Mouse (Mus musculus) liver, embryonic 13.5 days (tissue): ENCODE measurements at regions not wholly inside any gene's neighbourhood (a gene's known extent, or its start where the extent isn't known, plus 50 kb on each side); places are given as distances from the start of the nearest gene placed in this dataset.

Experiments used
- ATAC-seq: fragments of 200-750 bp; cut with Nextera tagmentation; 2 replicates; pipeline ENCODE4 v1.8.0; 2017; ENCODE audit warnings: low read depth, mild to moderate bottlenecking, moderate number of reproducible peaks, moderate library complexity
- DNase-seq: peaks from one replicate; pipeline ENCODE4 v3.0.0; 2022
- H3K27ac ChIP-seq: fragments of 300-500 bp; sonication (generic); 2 replicates; pipeline ENCODE4 v1.5.1; 2015; ENCODE audit warnings: moderate library complexity, mild to moderate bottlenecking, inconsistent platforms
- H3K27me3 ChIP-seq: fragments of 300-500 bp; sonication (generic); 2 replicates; pipeline ENCODE4 v1.6.1; 2015; ENCODE audit warnings: mild to moderate bottlenecking, inconsistent platforms
- H3K36me3 ChIP-seq: fragments of 300-500 bp; sonication (generic); 2 replicates; pipeline ENCODE4 v1.6.1; 2015; ENCODE audit warnings: mild to moderate bottlenecking, inconsistent platforms
- H3K4me1 ChIP-seq: fragments of 300-500 bp; sonication (generic); replicated peaks from 2 replicates; pipeline ENCODE4 v1.6.1; 2015; ENCODE audit warnings: inconsistent platforms
- H3K4me2 ChIP-seq: fragments of 300-500 bp; sonication (generic); 2 replicates; pipeline ENCODE4 v1.6.1; 2015; ENCODE audit warnings: inconsistent platforms, mild to moderate bottlenecking, moderate library complexity
- H3K4me3 ChIP-seq: fragments of 300-500 bp; sonication (generic); replicated peaks from 2 replicates; pipeline ENCODE4 v1.5.1; 2015; ENCODE audit warnings: mild to moderate bottlenecking, inconsistent platforms
- H3K9ac ChIP-seq: fragments of 300-500 bp; sonication (generic); 2 replicates; pipeline ENCODE4 v1.6.1; 2015; ENCODE audit warnings: mild to moderate bottlenecking, inconsistent platforms
- H3K9me3 ChIP-seq: fragments of 300-500 bp; sonication (generic); replicated peaks from 2 replicates; pipeline ENCODE4 v1.6.1; 2016; ENCODE audit warnings: inconsistent platforms
- WGBS: fragments of 180-500 bp; shearing (Covaris S2); methylation state at CpG from one replicate; pipeline ENCODE4 v1.1.7; 2015; ENCODE audit not compliant: insufficient replicate concordance; 5-methylcytosine and 5-hydroxymethylcytosine counted together

- H3K9me3 ChIP-seq = no peaks in the 10 kb centered on the region
- DNase-seq (no peak), ATAC-seq (no peak)
- no peak overlapping the region for H3K4me2 ChIP-seq
- no peak overlapping the region for H3K27ac ChIP-seq
- WGBS = 80% methylated on average over 3 of the region's 3 CpGs
- no peaks in the 10 kb centered on the region for H3K27me3 ChIP-seq
- no peak overlapping the region for H3K9ac ChIP-seq
- no peaks in the 10 kb centered on the region for H3K4me1 ChIP-seq
- H3K4me3 ChIP-seq = no peak overlapping the region
- H3K36me3 ChIP-seq = no peaks in the 10 kb centered on the region
These were observed 100.5 kb upstream of the Mdm1 start for GRCm38 (mm10) chr10:118041068-118041467.

GRCm38 (mm10) chr10:118043761-118044160 lies 97.8 kb upstream of the Mdm1 start:
- no peaks in the 10 kb centered on the region for H3K27me3 ChIP-seq
- WGBS = 73% methylated on average over 13 of the region's 13 CpGs
- no peaks in the 10 kb centered on the region for H3K36me3 ChIP-seq
- no peak overlapping the region for H3K9ac ChIP-seq
- H3K4me1 ChIP-seq = no peaks in the 10 kb centered on the region
- no peak overlapping the region for H3K4me2 ChIP-seq
- no peak overlapping the region for H3K4me3 ChIP-seq
- no peak for DNase-seq
- H3K9me3 ChIP-seq = no peaks in the 10 kb centered on the region
- H3K27ac ChIP-seq = no peak overlapping the region
- ATAC-seq = no peak

DNA sequence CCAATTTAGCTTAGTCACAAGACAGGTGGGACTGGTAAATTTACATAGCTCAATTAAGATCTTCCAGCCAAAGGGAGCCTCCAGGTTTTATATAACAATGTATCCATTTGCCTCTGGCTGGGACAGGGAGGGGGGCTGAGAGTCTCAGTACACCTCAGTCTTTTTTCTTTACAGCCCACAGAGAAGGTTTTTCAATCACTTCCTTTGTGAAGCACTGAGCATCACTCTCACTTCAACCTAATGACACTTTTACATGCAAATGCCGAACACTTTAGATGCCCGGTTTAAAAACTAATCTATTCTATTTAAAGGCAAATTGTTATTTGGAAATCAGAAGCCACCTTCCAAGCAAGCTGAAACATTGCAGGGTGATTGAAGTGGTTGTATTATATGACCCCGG lies 96.8 kb upstream of the Mdm1 start:
- 54% methylated on average over 3 of the region's 3 CpGs for WGBS

DNA sequence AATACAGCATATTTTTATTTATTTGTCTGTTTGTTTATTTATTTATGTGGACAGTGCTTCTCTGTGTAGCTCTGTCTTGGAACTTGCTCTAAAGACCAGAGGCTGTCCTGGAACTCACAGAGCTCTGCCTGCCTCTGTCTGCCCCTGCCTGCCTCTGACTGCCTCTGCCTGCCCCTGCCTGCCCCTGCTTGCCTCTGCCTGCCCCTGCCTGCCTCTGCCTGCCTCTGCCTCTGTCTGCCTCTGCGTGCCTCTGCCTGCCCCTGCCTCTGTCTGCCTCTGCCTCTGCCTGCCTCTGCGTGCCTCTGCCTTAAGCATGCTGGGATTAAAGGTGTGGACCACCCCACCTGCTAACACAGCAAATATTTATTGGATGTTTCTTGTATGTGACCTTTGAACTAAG lies 96.2 kb upstream of the Mdm1 start:
- no peak for DNase-seq
- no peaks in the 10 kb centered on the region for H3K27me3 ChIP-seq
- no peak for ATAC-seq
- peaks cover 5% of the 10 kb centered on the region for H3K4me1 ChIP-seq
- H3K27ac ChIP-seq = no peak overlapping the region
- no peaks in the 10 kb centered on the region for H3K36me3 ChIP-seq
- WGBS = 55% methylated on average over 2 of the region's 2 CpGs
- no peak overlapping the region for H3K4me3 ChIP-seq
- no peak overlapping the region for H3K9ac ChIP-seq
- no peak overlapping the region for H3K4me2 ChIP-seq
- no peaks in the 10 kb centered on the region for H3K9me3 ChIP-seq

More for the DNA sequence above, 96.8 kb upstream of the Mdm1 start:
- H3K4me1 ChIP-seq = no peaks in the 10 kb centered on the region
- no peak overlapping the region for H3K9ac ChIP-seq
- no peaks in the 10 kb centered on the region for H3K9me3 ChIP-seq
- DNase-seq = no peak
- H3K27ac ChIP-seq = no peak overlapping the region
- no peak overlapping the region for H3K4me2 ChIP-seq
- H3K27me3 ChIP-seq = no peaks in the 10 kb centered on the region
- H3K36me3 ChIP-seq = no peaks in the 10 kb centered on the region
- ATAC-seq = no peak
- H3K4me3 ChIP-seq = no peak overlapping the region

GRCm38 (mm10) chr10:118046328-118046727 lies 95.3 kb upstream of the Mdm1 start:
- H3K27ac ChIP-seq = no peak overlapping the region
- no peaks in the 10 kb centered on the region for H3K9me3 ChIP-seq
- H3K27me3 ChIP-seq = no peaks in the 10 kb centered on the region
- H3K4me2 ChIP-seq = no peak overlapping the region
- no peaks in the 10 kb centered on the region for H3K36me3 ChIP-seq
- H3K9ac ChIP-seq = no peak overlapping the region
- H3K4me3 ChIP-seq = no peak overlapping the region
- 58% methylated on average over 4 of the region's 4 CpGs for WGBS
- ATAC-seq (no peak), DNase-seq (no peak)
- peaks cover 7% of the 10 kb centered on the region for H3K4me1 ChIP-seq

DNA sequence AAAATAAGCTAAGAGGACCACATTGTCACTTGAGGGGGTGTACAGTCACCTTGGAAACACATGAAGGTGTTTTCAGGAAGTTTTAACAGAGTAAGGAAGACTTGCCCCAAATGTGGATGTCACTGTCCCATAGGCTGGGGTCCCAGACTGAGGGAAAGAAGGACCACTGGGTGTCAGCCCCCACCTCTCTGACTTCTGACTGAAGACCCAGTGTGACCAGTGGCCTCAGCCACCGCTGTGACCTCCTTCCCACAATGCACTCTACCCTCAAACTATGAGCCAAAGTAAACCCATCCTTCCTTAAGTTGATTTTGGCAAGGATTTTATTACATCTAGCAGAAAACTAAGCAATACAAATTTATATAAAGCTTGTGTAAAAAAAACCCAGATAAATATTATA lies 94.8 kb upstream of the Mdm1 start:
- H3K27ac ChIP-seq = no peak overlapping the region
- H3K27me3 ChIP-seq = no peaks in the 10 kb centered on the region
- H3K4me3 ChIP-seq = no peak overlapping the region
- no peaks in the 10 kb centered on the region for H3K9me3 ChIP-seq
- ATAC-seq = no peak
- peaks cover 7% of the 10 kb centered on the region for H3K4me1 ChIP-seq
- no peaks in the 10 kb centered on the region for H3K36me3 ChIP-seq
- WGBS = 72% methylated on average over 1 of the region's 1 CpGs
- H3K9ac ChIP-seq = no peak overlapping the region
- DNase-seq = no peak
- H3K4me2 ChIP-seq = no peak overlapping the region

GRCm38 (mm10) chr10:118049330-118049729 lies 92.3 kb upstream of the Mdm1 start:
- no peak for DNase-seq
- no peak overlapping the region for H3K4me3 ChIP-seq
- H3K36me3 ChIP-seq = no peaks in the 10 kb centered on the region
- no peak overlapping the region for H3K4me2 ChIP-seq
- no peak overlapping the region for H3K9ac ChIP-seq
- ATAC-seq = no peak
- WGBS = 77% methylated on average over 10 of the region's 10 CpGs
- H3K27ac ChIP-seq = no peak overlapping the region
- no peaks in the 10 kb centered on the region for H3K9me3 ChIP-seq
- H3K4me1 ChIP-seq = peaks cover 12% of the 10 kb centered on the region
- no peaks in the 10 kb centered on the region for H3K27me3 ChIP-seq

DNA sequence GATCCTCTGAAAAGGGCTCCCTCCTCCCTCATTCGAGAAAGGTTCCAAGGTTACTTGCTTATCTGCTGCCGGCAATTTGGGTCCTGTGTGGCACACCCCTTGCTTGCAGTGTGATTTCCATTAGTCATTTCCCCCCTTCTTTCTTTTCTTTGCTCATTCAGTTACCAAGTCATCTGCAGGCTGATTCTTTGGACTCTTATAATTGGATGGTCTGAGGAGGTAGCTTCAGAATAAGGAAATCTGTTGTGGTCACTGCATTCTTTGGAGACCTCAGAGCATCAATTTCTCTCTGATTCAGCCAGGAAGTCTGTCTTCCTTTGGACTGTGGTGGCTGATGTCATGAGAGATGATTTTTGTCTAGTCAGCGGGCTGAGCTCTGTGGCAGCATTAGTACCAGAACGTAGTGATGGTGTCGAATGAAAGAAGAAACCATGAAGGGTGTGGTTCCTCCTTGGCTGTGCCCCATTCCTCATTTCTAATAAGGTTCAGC lies 91.4 kb upstream of the Mdm1 start:
- H3K4me3 ChIP-seq = no peak overlapping the region
- WGBS = 14% methylated on average over 5 of the region's 5 CpGs
- H3K9ac ChIP-seq = no peak overlapping the region
- no peaks in the 10 kb centered on the region for H3K36me3 ChIP-seq
- ATAC-seq = peak; percentile 70
- H3K4me2 ChIP-seq = no peak overlapping the region
- no peaks in the 10 kb centered on the region for H3K27me3 ChIP-seq
- peak; percentile 29 for DNase-seq
- no peak overlapping the region for H3K27ac ChIP-seq
- H3K4me1 ChIP-seq = peaks cover 12% of the 10 kb centered on the region
- H3K9me3 ChIP-seq = no peaks in the 10 kb centered on the region

GRCm38 (mm10) chr10:118052042-118052441 lies 89.6 kb upstream of the Mdm1 start:
- Histone ChIP-seq H3K4me2 (no peak overlapping the region), H3K4me1 (peaks cover 12% of the 10 kb centered on the region), H3K4me3 (no peak overlapping the region), H3K9me3 (no peaks in the 10 kb centered on the region), H3K27me3 (no peaks in the 10 kb centered on the region), H3K27ac (no peak overlapping the region), H3K36me3 (no peaks in the 10 kb centered on the region), H3K9ac (no peak overlapping the region)
- 24% methylated on average over 11 of the region's 11 CpGs for WGBS
- ATAC-seq (no peak), DNase-seq (no peak)

DNA sequence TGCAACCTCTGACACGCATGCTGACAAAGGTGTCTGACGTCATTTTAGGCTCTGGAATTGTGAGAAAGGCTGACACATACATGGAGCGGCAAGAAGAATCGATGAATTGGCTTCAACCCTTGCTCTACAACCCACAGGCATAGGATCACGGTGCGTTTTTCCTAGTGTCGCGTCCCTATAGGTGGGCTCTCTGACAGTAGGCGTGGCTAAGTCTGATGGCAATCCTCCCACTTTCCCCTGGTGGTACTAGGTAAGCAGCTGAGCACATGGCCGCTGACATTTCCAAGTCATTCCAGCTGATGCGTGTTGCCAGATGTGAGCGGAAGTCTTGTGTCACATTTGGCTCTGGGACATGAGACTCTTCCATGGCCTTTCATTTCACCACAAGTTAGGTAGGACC lies 89.1 kb upstream of the Mdm1 start:
- H3K4me2 ChIP-seq = no peak overlapping the region
- 65% methylated on average over 12 of the region's 12 CpGs for WGBS
- no peak for ATAC-seq

GRCm38 (mm10) chr10:118053037-118053436 lies 88.6 kb upstream of the Mdm1 start:
- DNase-seq = no peak
- WGBS = 77% methylated on average over 5 of the region's 5 CpGs
- H3K9ac ChIP-seq = no peak overlapping the region
- no peak overlapping the region for H3K4me3 ChIP-seq
- no peaks in the 10 kb centered on the region for H3K9me3 ChIP-seq
- peaks cover 12% of the 10 kb centered on the region for H3K4me1 ChIP-seq
- no peak overlapping the region for H3K27ac ChIP-seq
- no peak for ATAC-seq
- H3K27me3 ChIP-seq = no peaks in the 10 kb centered on the region
- H3K36me3 ChIP-seq = no peaks in the 10 kb centered on the region
- H3K4me2 ChIP-seq = no peak overlapping the region

More for the DNA sequence above, 89.1 kb upstream of the Mdm1 start:
- Histone ChIP-seq H3K9ac (no peak overlapping the region), H3K9me3 (no peaks in the 10 kb centered on the region), H3K4me1 (peaks cover 12% of the 10 kb centered on the region), H3K4me3 (no peak overlapping the region), H3K27me3 (no peaks in the 10 kb centered on the region), H3K27ac (no peak overlapping the region), H3K36me3 (no peaks in the 10 kb centered on the region)
- DNase-seq = no peak

DNA sequence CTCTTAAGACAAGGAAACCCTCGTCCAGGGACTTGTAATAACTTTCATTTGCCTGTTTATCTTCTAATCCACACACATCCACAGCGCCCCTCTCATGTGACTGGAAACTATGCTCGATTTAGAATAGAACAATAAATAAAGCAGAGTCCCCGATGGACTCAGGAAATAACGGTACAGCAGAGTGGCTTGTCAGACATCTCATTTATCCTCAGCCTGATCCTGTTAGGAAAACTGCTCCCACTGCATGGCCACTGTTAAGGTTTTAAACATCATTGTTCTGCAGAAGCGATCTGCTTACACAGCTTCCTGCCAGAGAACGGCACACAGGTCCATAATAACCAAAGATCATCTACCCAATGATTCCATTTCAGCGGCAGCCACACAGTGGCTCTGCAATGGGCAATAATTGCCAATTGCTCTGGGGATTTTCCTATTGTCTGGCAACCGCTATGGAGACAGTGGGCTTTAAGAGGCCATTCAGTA lies 84.8 kb upstream of the Mdm1 start:
- Histone ChIP-seq H3K4me3 (no peak overlapping the region), H3K27ac (no peak overlapping the region), H3K9me3 (no peaks in the 10 kb centered on the region), H3K27me3 (no peaks in the 10 kb centered on the region), H3K36me3 (no peaks in the 10 kb centered on the region), H3K9ac (no peak overlapping the region), H3K4me1 (peaks cover 5% of the 10 kb centered on the region; the same call in 1 of the 2 replicates), H3K4me2 (no peak overlapping the region)
- 34% methylated on average over 9 of the region's 9 CpGs for WGBS
- DNase-seq = no peak
- ATAC-seq = no peak
